Mouse (Mus musculus) v-Abl transformed pro-B cells (cell line): ENCODE data around the gene Wdr82.

Experiments used
- in situ Hi-C, 2 experiments: fragments of 400-800 bp; cut with MboI; formaldehyde crosslinking; loops; one replicate each; pipeline ENCODE4 v1.15.1; 2025; ENCODE audit not compliant: unreplicated experiment in 2 of 2

The Wdr82 gene

DNA sequence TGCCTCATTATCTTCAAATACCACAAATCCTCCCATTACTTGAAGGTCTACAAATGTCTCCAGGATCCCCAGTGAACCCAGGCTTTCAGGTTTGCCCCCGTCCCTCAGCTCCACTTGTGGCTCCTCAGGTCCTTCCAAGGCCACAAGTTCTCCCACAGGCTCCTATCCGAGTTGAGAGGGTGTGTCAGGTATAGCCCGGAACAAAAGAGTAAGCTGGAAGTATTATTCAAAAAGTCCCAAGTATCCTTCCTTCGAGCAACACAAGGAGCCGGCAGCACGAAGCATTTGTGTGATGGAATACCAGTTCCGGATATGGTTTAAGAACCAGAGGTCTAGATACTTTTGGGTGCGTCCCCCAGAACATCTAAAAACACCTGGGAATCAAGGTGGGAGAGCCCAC is 21.3 kb downstream of the Wdr82 start:
- in situ Hi-C loops, result loop anchor here (25.0 kb wide), 2 partner anchors 1370 to 1955 kb away; partner anchors contain the start of genes Hyal2 (in 1 of the 2), Rassf1 (in 1 of the 2) and Tusc2 (in 1 of the 2)

DNA sequence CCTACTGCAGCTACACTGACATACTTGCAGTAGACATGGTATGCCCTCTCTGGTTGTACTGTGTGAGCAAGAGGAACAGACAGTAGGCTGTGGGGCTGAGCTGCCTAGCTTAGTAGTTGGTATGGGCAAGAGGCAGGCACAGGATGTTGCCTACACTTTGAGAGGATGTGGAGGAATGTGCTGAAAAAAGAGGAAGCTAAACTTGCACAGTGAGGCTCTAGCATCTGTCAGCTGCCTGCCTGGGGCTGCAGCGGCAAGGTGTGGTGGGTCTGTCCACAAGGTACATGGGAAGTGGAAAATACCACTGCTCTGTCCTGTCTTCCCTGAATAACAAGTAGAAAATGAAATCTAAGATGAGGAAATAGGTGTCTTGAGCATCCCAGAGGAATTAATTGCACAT is 22.3 kb downstream of the Wdr82 start:
- in situ Hi-C loops, result loop anchor here (25.0 kb wide), 2 partner anchors 1369 to 1956 kb away; partner anchors contain the start of genes Hyal2 (in 1 of the 2), Rassf1 (in 1 of the 2) and Tusc2 (in 1 of the 2)

DNA sequence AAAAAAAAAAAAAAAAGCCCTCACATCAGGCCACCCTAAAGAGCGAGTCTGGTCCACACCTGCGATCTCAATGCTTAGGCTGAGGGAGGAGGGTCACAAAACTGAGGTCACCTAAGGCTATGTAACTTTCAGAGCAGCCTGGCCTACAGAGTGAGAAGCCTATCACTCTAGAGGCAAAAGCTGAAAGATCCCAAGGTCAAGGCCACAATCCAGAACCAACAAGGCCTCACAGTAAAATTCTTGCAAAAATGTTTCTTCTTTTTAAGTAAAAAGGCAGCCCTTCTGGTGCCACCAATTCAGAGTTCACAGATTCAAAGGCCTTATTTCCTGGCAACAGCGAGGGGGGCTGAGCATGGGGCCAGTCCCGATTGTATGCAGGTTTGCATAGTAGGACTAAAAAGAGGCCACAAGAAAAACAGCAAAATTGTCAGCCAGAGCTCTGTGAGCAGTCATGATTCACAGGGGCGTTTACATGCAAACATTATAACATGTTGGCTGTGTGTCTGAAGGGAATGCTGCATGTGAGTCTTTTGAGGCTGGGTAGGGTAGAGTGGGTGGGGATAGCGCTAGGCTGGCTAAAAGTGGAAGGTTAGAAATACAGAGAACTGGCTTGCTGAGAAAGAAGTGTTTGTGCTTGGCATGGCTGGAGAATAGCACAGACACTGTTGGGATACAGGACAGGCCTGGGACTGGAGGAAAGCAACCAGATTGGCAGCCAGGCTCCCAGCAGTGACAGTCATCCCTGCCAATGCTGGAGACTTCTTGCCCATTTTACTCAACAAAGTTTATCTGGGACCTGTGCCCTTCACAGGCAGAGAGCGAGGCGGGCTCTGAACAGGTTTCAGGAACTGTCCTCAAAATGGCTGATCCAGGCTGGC is 23.4 kb downstream of the Wdr82 start:
- in situ Hi-C loops, result loop anchor here (25.0 kb wide), 2 partner anchors 1368 to 1957 kb away; partner anchors contain the start of genes Hyal2 (in 1 of the 2), Rassf1 (in 1 of the 2) and Tusc2 (in 1 of the 2)

DNA sequence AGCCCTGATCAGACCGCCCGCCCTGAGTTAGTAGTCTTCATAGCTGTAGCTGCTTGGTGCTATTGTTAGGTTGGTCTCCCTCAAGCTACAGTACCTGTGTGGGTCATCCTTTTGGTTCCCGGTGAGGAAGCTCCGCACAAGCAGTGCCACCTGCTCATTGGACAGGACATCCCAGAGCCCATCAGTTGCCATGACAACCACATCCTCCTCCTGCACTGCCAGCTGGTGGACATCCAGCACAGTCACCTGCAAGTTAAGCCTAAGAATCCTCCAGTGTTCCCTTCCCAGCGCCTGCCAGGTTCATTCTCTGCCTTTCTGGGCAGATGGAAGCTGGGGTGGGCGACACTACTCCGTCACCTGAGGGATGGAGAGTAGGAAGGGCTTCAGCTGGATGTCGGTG is 25.0 kb downstream of the Wdr82 start:
- in situ Hi-C loops, result loop anchor here (25.0 kb wide), 2 partner anchors 1367 to 1958 kb away; partner anchors contain the start of genes Hyal2 (in 1 of the 2), Rassf1 (in 1 of the 2) and Tusc2 (in 1 of the 2)

DNA sequence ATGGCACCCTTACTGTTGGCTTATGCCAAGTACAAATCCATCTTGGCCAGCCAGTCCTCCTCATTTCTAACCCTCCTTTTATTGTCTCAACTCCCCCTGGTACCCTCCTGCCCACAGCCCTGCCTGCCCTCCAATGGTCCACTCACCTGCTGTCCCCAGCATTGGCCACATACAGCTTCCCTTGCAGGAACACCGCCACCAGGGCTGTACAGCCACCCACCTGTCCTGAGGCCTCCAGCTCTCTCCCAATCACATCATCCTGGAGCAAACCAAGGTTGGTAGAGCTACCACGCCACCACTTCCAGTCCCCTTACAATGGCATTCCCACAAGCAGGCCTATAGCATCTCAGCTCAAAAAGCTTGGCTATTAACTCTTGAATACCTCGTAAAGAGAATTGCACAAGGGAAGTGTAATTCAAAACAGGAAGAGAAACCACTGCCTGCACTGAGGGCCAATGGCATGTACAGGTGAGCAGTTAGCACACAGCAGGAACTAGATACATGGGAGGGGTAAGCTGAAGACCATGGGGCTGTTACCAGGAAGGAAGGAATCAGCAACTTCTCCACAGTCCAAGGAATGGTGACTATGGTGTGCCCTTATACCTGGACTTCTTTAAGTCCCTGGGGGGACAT is 26.5 kb downstream of the Wdr82 start:
- in situ Hi-C loops, result loop anchor here (25.0 kb wide), 2 partner anchors 1365 to 1960 kb away; partner anchors contain the start of genes Hyal2 (in 1 of the 2), Rassf1 (in 1 of the 2) and Tusc2 (in 1 of the 2)

DNA sequence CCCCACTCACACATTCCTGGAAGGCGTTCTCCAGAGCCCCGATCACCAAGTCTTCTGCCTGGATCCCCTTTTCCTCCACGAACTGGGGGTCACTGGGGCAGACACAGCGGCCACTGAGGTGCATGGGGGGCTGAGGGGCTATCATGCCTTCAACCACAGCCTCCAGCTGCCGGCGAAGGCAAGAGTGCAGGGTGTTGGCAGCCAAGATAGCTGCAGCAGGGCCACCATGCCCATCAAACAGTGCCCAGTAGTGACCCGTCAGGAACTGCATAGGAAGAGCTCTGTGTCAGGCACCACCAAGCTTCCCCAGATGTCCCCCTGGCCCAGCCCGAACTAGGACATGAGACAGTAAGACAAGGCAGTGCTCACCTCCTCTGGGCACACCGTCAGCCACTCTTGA is 27.0 kb downstream of the Wdr82 start:
- in situ Hi-C loops, result loop anchor here (25.0 kb wide), 2 partner anchors 1365 to 1960 kb away; partner anchors contain the start of genes Hyal2 (in 1 of the 2), Rassf1 (in 1 of the 2) and Tusc2 (in 1 of the 2)

DNA sequence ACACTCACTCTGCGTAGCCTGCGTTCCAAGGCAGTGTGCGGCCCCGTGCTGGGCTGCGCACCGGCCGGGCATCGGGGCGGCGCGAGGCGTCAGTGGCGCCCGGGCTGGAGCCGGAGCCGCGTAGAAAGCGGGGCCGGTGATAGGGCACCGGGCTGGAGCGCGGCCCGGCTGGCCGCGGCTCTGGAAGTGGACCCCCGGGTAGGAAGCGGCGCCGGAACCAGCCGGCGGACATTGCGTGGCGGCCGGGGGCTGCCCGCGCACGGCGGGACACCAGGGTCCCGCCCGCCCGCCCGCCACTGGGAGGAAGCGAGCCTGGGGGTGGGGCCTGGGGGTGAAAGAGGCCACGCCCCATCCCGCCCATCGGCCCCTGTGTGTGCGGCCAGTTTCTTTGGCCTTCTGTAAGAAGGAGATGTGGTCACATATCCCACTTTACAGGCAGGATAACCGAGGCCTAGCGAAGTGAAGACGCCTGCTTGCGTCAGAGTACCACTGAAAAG is 28.3 kb downstream of the Wdr82 start:
- in situ Hi-C loops, result loop anchor here (25.0 kb wide), 2 partner anchors 1363 to 1962 kb away; partner anchors contain the start of genes Hyal2 (in 1 of the 2), Rassf1 (in 1 of the 2) and Tusc2 (in 1 of the 2)

DNA sequence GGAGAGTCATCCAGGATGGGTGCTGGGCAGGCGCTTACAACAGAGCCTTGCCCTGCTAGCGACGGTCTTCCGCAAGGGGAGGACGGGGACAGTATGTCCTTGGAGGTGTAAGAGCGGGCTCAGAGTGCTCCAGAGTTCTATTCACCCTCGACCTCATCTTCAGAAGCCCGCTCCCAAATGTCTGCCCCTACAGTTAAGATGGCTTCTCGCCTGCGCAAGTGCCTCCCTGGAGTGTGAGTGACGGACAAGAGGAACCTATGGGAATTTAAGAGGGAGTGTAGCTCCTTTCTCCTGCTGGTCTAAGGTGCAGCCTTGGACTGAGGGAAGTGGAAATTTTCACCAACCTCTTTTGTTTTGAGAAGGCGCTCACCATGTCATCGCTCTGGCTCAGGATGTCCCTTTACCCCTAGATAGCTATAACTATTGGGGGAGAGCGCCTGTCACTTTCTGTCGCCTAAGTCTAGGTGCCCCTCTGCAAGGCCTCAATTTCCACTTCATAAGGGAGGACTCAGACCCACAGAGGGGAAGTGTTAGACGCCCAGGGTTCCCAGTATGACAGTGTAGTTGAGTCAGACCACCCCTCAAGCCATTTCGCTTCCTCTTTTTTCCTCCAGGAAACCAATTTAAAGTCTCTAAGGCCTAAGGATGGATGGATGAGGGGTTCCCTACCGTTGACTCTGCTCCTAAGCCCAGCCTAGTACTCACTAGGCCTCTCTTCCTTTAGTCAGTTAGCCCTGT is 29.0 kb downstream of the Wdr82 start, which contains the start of gene Ppm1m:
Ppm1m (minus strand) TSS at position 212 of the 738 bp plus-strand sequence.
- in situ Hi-C loops, result loop anchor here (25.0 kb wide), 3 partner anchors 1113 to 1962 kb away; partner anchors contain the start of genes Hyal2 (in 1 of the 2), Rassf1 (in 1 of the 2) and Tusc2 (in 1 of the 2)

DNA sequence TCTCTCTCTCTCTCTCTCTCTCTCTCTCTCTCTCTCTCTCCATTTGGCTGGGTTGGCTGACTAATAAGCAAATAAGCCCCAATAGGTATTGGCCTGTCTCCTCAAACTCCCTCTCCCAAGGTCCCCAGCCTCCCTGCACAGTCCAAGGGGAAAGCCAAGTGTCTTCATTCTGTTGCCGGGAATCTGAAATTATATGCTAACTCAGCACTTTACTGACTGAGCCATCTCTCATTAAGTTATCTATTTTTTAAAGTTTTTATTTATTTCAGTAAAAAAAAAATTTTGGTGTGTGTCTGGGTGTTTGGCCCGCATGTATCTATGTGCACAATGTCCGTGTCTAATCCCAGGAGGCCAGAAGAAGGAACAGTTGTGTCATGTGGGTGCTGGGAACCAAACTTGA is 31.2 kb downstream of the Wdr82 start:
- in situ Hi-C loops, result loop anchor here in 1 of 2 experiments (25.0 kb wide), 1 partner anchor 1110 kb away; no protein-coding TSS in a partner anchor

DNA sequence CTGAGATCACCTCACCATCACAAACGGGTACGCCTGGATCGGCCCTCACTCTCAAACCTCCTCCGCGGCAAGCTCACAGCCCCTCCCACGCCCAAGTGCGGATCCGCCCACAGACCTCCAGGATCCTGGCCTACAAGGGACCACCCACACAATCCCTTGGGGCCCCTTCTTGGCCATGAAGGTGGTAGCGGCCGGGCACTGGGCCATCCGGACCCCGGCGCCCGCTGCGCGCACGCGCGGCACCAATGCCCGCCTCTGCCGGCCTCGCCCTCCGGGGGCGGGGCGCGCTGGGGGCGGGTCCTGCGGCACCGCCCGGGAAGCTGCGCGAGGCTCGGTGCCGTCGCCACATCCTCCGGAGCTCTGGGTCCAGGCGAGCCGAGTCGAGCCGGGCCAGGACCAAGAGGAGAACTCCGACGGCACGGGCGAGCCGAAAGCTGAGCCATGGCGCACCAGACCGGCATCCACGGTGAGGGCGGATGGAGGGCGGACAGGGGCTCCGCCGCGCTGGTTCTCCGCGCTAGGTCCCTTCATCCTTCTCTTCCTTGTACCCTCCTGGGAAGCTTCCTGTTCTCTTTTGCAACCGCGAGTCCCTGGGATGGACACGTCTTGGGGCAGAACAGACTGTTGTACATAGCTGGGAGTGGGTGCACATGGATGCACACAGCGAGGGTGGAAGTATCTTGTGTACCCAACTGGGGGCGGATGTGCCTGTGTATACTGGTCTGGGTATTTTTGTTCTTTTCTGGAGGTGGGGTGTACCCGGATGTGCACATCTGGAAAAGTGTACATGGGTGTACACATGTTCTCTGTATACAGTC is 32.3 kb downstream of the Wdr82 start, which contains the start of gene Twf2:
Twf2 (plus strand) TSS at position 290 of the 818 bp plus-strand sequence.
- in situ Hi-C loops, result loop anchor here in 1 of 2 experiments (25.0 kb wide), 1 partner anchor 1109 kb away; no protein-coding TSS in a partner anchor

DNA sequence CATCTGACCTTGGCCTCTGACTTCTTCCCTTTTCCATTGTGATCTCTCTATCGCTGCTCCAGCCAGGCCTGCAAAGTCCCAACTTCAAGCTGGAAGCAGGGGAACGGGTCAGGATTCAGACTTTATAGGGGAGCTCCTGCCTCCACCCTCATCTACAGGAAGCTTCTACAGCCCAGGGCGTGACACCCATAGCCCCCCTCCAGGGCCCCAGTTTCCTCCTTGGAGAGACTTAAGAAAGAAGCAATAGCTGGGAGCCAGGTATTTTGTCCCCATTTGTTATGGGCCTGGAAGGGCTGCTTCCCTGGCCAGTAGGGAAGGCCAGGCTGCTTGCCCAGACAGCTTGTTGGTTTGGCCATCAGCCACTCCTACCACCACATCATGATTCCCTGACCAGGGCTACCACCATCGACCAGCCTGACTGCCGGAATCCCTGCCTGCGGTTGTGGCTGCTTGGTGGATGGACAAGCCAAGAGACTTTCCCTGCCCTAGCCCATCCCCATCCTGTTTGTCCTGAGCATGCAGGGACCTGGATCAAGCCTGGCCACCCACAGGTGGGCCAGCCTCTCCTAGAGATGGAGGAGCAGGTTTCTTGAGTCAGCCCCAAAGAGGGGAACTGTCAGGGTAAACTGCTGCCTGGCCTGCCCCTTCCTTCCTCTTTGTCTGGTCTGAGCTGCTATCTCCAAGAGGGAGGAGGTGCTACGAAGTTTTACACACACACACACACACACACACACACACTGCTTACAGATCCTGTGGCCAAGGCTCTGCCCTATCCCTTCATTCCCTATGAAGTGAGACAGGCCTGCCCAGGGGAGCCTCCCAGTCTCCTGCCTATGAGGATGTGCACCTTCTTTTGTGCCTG is 33.5 kb downstream of the Wdr82 start:
- in situ Hi-C loops, result loop anchor here in 1 of 2 experiments (25.0 kb wide), 1 partner anchor 1108 kb away; no protein-coding TSS in a partner anchor

DNA sequence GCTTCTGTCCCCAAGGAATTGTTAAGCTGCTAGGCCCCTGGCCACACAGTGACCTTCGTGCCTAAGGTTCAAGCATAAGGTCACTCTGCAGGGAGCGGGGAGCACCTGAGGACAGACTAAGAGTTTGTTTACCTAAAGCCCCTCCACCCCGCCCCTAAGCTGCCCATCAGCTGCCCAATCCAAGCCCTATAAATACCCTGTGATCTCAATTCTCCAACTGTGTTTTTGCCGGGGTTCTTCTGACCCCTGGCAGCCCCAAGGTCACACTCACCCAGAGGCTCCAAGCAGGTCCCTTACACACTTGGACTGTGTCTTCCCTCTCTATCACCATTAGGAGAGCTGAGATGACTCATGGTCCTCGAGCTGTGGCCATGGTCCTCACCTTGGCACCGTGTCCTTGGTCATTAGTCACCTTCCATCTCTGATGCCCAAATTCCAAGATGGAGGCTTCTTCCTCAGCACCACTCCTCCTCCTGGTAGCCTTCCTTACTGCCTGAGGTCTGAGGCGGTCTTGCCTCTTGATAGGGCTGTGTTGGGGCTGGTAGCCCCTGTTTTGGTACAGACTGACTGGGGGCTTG is 35.1 kb downstream of the Wdr82 start:
- in situ Hi-C loops, result loop anchor here (5.0 to 25.0 kb wide), 2 partner anchors 39 to 1106 kb away; no protein-coding TSS in a partner anchor

DNA sequence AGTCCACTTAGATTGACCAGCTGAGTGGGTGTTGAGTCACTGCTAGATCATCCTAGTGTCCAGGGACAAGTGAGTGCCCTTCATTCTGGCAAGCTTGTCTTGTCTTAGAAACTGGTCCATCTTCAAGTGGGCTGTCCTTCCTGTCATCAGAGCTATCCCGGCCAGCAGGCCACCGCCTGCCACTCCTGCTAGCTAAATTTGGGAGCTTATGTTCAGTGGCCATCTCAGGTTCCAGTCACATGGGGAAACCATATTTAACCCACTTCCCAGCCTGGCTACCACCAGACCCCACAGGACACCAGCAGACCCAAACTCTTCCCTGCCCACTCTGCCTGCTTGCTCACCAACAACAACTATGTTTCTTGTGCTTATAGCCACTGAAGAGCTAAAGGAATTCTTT is 35.8 kb downstream of the Wdr82 start:
- in situ Hi-C loops, result loop anchor here (5.0 to 25.0 kb wide), 2 partner anchors 39 to 1106 kb away; no protein-coding TSS in a partner anchor

DNA sequence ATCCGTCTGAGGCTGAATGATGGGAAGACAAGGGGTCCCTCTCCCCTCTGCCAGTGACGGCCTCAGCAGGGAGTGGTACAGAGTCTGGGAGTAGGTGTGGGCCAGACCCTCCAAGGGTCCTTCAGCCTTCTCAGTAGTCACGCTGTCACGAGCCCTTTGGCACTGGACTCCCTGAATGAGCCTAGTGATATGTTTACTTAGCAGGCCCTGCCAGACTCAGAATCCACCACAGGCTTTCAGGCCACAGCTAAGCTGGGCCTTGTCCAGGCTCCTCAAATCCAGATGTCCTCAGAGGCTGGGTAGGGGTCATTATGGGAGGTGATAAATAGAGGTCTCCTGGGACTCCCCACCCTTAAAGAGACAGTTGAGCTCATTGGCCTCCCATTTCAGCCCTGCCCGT is 37.5 kb downstream of the Wdr82 start:
- in situ Hi-C loops, result loop anchor here (5.0 to 25.0 kb wide), 2 partner anchors 41 to 1104 kb away; no protein-coding TSS in a partner anchor

DNA sequence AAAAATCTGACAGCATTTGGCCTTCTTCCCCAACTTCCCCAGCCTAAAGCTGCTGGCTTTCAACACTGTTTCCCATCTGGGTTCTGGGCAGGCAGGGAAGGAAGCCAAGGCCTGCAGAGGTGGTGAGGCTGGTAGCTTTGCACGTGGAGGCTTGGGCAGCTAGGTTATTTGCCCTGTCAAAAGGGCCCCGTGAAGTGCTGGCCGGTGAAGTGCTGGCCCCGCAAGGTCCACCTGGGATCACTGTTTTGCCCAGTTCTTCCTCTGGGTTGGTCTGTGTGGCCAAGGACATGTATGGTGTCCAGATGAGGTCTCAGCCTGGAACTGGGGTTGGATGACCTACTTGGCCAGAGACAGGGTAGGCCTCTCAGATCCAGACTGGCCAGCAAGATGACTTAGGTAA is 39.2 kb downstream of the Wdr82 start:
- in situ Hi-C loops, result loop anchor here (5.0 to 25.0 kb wide), 5 partner anchors 43 to 1102 kb away; partner anchors contain the start of genes Glyctk (in 1 of the 2) and Rpl29 (in 1 of the 2)

DNA sequence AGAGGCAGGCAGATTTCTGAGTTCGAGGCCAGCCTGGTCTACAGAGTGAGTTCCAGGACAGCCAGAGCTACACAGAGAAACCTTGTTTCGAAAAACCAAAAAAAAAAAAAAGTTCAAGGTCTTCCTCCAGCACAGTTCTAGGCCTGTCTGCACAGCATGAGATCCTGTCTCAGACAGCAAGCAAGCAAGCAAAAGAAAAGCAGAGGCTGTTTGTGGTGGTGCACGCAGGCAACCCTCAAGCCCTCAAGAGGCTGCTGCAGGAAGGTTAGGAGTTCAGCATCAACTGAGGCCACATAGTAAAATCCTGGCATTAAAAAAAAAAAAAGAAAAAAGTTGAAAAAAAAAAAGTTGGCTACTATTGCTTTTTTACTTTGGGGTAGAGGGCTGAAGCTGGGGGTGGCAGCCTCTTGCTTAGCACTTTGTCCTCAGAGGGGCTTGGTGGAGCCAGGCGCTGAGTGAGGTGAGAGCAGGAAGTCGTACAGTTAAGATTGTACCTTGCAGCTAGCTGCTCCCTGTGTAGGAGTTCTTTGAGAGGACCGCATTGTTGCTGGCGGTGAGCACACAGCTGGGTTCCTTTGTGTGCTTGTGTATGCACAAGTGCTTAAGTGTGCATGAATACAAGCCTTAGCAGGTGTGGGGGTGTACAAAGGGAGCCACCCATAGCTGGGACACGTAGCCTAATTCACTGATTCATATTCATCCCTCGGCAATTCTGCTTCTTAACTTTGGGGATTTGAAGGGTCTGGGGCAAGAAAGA is 40.3 kb downstream of the Wdr82 start:
- in situ Hi-C loops, result loop anchor here (5.0 to 25.0 kb wide), 4 partner anchors 54 to 1101 kb away; partner anchors contain the start of genes Glyctk (in 1 of the 2) and Rpl29 (in 1 of the 2)
